Mouse (Mus musculus): ENCODE measurements around the gene Kcnn3.

The Kcnn3 gene

DNA sequence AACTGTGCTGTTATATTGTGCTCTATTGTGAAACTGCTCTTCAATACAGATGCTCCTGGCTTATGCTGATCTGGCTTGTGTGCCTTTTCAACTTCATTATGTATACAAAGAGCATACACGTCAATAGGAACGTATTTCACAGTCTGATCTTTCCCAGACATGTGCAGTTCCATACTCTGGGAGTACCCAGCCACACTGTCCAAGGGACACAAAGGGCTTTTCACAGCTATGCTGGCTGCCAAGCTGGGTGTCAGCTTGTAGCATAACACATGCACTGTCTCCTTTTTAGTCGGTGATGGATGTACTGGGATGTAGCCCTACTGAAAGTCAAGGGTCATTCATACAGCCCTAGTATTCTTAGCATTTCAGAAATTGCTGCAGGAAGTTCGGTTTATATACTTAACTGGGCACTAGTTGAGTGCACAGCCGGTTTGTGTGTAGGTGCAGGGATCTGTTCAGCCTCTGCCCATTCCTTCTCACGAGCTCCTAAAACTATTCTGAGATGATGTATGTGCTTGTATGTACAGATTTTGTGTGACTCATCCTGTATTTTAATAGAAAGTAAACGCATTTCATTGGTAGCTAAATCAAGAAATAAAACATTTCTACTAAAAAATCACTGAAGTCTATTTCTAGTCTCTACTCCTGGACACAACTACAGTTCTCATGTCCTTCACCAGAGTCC, 203.6 kb downstream of the Kcnn3 start:
- Histone ChIP-seq H3K27me3 (ENCODE audit: control insufficient read depth, insufficient read depth, low read length, poor library complexity, severe bottlenecking) (no peaks in the 10 kb centered on the region), H3K36me3 (ENCODE audit: control insufficient read depth, insufficient read depth, low read length, poor library complexity, severe bottlenecking) (no peaks in the 10 kb centered on the region)
- DNase-seq (ENCODE audit: low read depth, low spot score) = no peak

Measured in splenic B cell, adult 2 months (primary cell).